Mouse (Mus musculus): Measurements from ENCODE around the gene Tnfrsf22.
"Not testable (repeated sequence)": the region's sequence is repeated elsewhere in the genome, so short reads cannot be mapped to it uniquely, and the experiment has no call there.

DNA sequence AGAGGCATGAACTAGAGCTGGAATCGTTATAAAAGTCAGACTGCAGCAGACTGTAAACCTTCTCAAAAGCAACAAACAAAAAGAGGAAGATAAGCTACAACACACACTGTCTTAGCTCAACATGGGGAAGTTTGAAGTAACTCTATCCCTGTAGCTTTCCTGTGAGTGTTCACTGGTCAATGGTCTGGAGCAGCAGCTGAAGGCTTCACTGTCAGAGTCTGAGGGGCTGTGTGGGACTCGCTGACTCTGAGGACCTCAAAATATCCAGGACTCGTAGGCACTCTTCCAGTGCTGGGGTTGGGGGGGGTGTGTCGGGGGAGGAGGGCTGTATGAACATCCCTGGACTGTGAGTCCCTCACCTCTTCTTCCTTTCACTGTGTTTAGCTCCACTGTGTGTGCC lies 36.7 kb upstream of the Tnfrsf22 start:
- TF ChIP-seq CTCF (IDR thresholded peaks at IDR 0.05; ENCODE audit: low read depth, low read length); GATA1 (IDR thresholded peaks at IDR 0.05; ENCODE audit: borderline replicate concordance, low read length); POLR2AphosphoS5 (IDR thresholded peaks at IDR 0.05; ENCODE audit: insufficient replicate concordance, low read depth, low read length): not testable (repeated sequence)
